Mouse (Mus musculus) heart, embryonic 11.5 days (tissue): Measurements from ENCODE around the gene Trim2. TPM values are rescaled to one million over a fixed set of nuclear protein-coding genes. Genes with fewer than 3 reads are reported as not detected.

Experiments
- ATAC-seq: fragments of 200-750 bp; cut with Nextera tagmentation; replicated peaks from 2 replicates; pipeline ENCODE4 v1.8.0; 2017; ENCODE audit warnings: moderate library complexity; ENCODE audit not compliant: insufficient number of reproducible peaks, low FRiP score, low TSS enrichment
- H3K27ac ChIP-seq: fragments of 300-500 bp; sonication (generic); 2 replicates; pipeline ENCODE4 v1.5.1; 2014; ENCODE audit warnings: mild to moderate bottlenecking, low read depth, low read length
- H3K27me3 ChIP-seq: fragments of 300-500 bp; sonication (generic); 2 replicates; pipeline ENCODE4 v1.6.1; 2014; ENCODE audit warnings: mild to moderate bottlenecking, low read length, mixed read lengths; ENCODE audit not compliant: control insufficient read depth, insufficient read depth
- H3K36me3 ChIP-seq: fragments of 300-500 bp; sonication (generic); 2 replicates; pipeline ENCODE4 v1.6.1; 2014; ENCODE audit warnings: mild to moderate bottlenecking, low read length, moderate library complexity, mixed read lengths; ENCODE audit not compliant: control insufficient read depth, insufficient read depth
- H3K4me1 ChIP-seq: fragments of 300-500 bp; sonication (generic); 2 replicates; pipeline ENCODE4 v1.6.1; 2014; ENCODE audit warnings: low read length; ENCODE audit not compliant: control insufficient read depth, insufficient read depth
- H3K4me2 ChIP-seq: fragments of 300-500 bp; sonication (generic); 2 replicates; pipeline ENCODE4 v1.6.1; 2014; ENCODE audit warnings: mild to moderate bottlenecking, moderate library complexity
- H3K4me3 ChIP-seq: fragments of 300-500 bp; sonication (generic); 2 replicates; pipeline ENCODE4 v1.5.1; 2014; ENCODE audit warnings: low read depth, low read length
- H3K9ac ChIP-seq: fragments of 300-500 bp; sonication (generic); 2 replicates; pipeline ENCODE4 v1.6.1; 2014; ENCODE audit warnings: mild to moderate bottlenecking, low read depth, low read length, moderate library complexity
- H3K9me3 ChIP-seq: fragments of 300-500 bp; sonication (generic); replicated peaks from 2 replicates; pipeline ENCODE4 v1.6.1; 2016; ENCODE audit warnings: low read length; ENCODE audit not compliant: control insufficient read depth
- WGBS: fragments of 180-500 bp; shearing (Covaris S2); extraction: QIAGEN DNeasy Blood & Tissue Kit; methylation state at CpG from one replicate; pipeline ENCODE4 v1.1.7; 2014; ENCODE audit not compliant: insufficient replicate concordance; 5-methylcytosine and 5-hydroxymethylcytosine counted together
- polyA plus RNA-seq: library from polyadenylated mRNA; unstranded; fragments of >200 nt; fragmentation: Nextera tagmentation; extraction: Ambion mirVana; gene quantifications from 2 replicates; pipeline ENCODE4 v1.2.1, GENCODE M21; 2014

Gene Trim2
- polyA plus RNA-seq, 1 experiment from 2014 or later = 8.9 TPM

DNA sequence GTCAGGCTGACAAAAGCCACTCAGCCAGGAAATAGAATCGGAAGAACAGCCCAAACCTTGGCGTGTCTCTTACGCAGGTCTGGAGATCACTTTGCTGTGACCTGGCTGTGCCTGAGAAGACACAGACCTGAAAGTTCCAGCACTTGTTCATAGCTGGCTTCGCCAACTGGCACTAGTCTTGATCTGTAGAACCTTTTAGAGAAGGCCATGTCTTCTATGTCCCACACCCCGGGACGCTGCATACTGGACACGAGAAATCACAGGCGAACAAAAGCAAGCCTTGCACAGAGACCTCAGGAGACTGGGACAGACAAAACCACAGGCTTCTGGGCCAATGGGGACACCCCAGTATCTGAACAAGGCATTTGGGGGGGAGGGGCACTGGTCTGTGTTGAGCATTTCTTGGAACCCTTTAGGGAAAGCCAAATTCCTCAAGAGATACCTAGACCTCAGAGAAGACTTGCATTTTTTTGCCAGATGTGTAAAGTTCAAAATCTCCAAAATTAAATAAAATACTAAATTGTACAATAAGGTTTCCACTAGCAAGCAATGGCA is 3.2 kb downstream of the Trim2 start:
- H3K4me1 ChIP-seq = peaks cover 7% of the 10 kb centered on the region
- H3K36me3 ChIP-seq = no peaks in the 10 kb centered on the region
- H3K4me3 ChIP-seq = no peak overlapping the region
- H3K4me2 ChIP-seq = no peak overlapping the region; the same call in 1 of the 2 replicates
- no peak overlapping the region for H3K27ac ChIP-seq
- H3K27me3 ChIP-seq = peaks cover 51% of the 10 kb centered on the region
- no peak for ATAC-seq
- no peak overlapping the region for H3K9ac ChIP-seq
- H3K9me3 ChIP-seq = 0 out of 2 replicates have a peak, but pooled peaks cover 2% of the 10 kb centered on the region
- 76% methylated on average over 8 of the region's 8 CpGs for whole genome bisulfite sequencing

DNA sequence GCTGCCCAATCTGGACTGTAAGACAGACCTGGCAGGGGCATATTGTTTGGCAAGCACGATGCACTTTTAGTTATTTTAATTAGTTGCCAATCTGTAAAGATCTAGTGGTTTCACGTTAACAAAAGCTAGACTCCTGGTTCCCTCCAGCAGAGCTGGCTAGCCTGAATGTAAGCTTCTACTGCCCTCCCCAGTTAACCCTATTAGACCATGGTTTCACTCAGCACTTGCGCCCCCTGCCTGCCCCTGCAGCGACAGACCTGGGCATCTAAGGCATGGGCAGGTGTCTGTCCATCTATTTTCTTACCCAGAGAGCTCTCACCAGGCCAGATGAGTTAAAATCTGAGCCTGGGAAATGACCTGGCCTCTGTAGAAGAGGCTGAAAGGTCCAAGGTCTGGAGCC is 4.4 kb downstream of the Trim2 start:
- no peak overlapping the region for H3K4me2 ChIP-seq
- H3K27me3 ChIP-seq = peaks cover 51% of the 10 kb centered on the region
- no peak for ATAC-seq
- 9% methylated on average over 4 of the region's 4 CpGs for WGBS
- H3K9ac ChIP-seq = no peak overlapping the region
- peaks cover 7% of the 10 kb centered on the region for H3K4me1 ChIP-seq
- 0 out of 2 replicates have a peak, but pooled peaks cover 2% of the 10 kb centered on the region for H3K9me3 ChIP-seq
- no peak overlapping the region for H3K27ac ChIP-seq
- H3K36me3 ChIP-seq = no peaks in the 10 kb centered on the region
- H3K4me3 ChIP-seq = no peak overlapping the region

DNA sequence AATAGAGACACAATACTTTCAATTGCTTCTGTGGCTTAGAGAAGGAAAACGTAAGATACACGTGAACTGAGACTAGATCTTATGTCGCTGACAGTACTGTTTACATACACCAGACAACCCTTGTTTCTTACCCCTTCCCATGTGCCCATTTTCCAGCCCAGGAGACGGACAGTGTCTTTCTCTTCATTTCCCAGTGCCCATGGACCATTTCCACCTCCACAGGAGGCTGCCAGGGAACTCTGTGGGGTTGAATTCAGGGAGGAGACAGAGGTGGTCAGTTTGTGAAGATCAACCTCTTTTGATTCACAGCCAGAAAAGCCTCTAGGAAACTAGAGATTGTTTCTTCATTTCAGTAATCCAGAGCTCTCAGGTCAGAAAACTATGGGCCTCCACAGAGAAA is 5.0 kb downstream of the Trim2 start:
- H3K9ac ChIP-seq = no peak overlapping the region
- H3K27me3 ChIP-seq = peaks cover 47% of the 10 kb centered on the region
- H3K27ac ChIP-seq = no peak overlapping the region
- WGBS = 76% methylated on average over 4 of the region's 4 CpGs
- no peak overlapping the region for H3K4me3 ChIP-seq
- H3K4me1 ChIP-seq = peaks cover 7% of the 10 kb centered on the region
- no peaks in the 10 kb centered on the region for H3K36me3 ChIP-seq
- no peak overlapping the region for H3K4me2 ChIP-seq
- H3K9me3 ChIP-seq = 0 out of 2 replicates have a peak, but pooled peaks cover 2% of the 10 kb centered on the region
- ATAC-seq = no peak

DNA sequence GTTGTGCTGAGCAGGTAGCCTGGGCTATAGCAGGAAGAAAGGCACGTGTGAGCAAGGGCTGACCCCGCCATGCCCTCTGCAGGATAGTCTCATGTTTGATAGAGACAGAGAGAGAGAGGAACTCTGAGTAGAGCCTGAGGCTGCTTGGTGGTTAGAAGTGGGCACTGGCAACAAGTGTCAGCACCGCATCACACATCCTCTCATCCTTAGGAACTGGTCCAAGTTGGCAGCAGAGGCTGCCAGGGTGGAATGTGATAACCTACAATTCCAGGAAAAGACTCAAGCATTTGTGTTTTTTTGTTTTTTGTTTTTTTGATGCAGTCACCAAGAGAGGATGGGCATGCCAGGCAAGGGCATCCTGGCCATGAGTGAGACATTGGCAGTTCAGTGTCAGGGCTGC is 8.5 kb downstream of the Trim2 start:
- no peak overlapping the region for H3K4me2 ChIP-seq
- H3K9me3 ChIP-seq = no peaks in the 10 kb centered on the region
- H3K4me1 ChIP-seq = no peaks in the 10 kb centered on the region
- no peak overlapping the region for H3K4me3 ChIP-seq
- peaks cover 12% of the 10 kb centered on the region for H3K27me3 ChIP-seq
- no peaks in the 10 kb centered on the region for H3K36me3 ChIP-seq
- no peak for ATAC-seq
- H3K9ac ChIP-seq = no peak overlapping the region
- no peak overlapping the region for H3K27ac ChIP-seq
- WGBS = 52% methylated on average over 3 of the region's 3 CpGs

DNA sequence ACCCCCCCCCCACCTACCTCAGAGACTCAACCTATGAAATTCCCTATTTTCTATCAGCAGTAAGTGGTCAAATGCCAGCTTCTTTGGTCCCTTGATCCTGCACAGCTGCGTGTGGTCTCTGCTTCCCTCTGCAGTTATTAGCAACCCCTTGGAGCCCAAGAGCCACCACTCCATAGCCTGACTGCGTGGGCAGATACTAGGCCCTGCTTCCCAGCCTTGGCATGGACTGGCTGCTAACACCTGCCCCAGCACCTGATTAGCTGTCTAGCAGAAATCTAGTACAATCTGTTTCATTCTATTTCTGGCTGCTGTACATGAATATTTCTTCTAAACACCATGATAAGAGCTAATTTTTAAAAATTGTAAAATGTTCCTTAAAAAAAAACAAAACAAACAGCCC is 10.0 kb downstream of the Trim2 start:
- Histone ChIP-seq H3K27ac (no peak overlapping the region), H3K27me3 (no peaks in the 10 kb centered on the region), H3K9me3 (no peaks in the 10 kb centered on the region), H3K36me3 (no peaks in the 10 kb centered on the region), H3K9ac (no peak overlapping the region), H3K4me1 (no peaks in the 10 kb centered on the region), H3K4me2 (no peak overlapping the region), H3K4me3 (no peak overlapping the region)
- ATAC-seq = no peak
- WGBS = 67% methylated on average over 2 of the region's 2 CpGs

DNA sequence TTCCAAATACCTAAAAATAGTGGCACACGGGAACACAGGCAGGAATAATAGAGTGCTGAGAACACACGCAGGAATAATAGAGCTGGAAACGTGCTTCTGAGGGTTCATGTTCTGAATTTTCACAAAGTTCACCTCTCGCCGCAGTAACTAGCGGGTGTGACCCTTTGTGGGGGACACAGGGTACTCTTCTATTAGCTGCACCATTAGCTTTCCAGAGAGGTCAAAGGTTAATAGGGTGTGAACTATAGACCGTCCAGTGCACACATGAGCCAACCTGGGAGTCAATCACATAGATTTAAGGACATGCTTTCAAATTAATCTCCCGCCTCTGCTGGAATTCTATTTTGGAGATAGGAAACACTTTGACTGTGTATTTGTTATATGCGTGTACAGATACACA is 11.9 kb downstream of the Trim2 start:
- Histone ChIP-seq H3K9ac (no peak overlapping the region), H3K4me3 (no peak overlapping the region), H3K9me3 (no peaks in the 10 kb centered on the region), H3K36me3 (no peaks in the 10 kb centered on the region), H3K27ac (no peak overlapping the region), H3K4me2 (no peak overlapping the region), H3K27me3 (no peaks in the 10 kb centered on the region), H3K4me1 (no peaks in the 10 kb centered on the region)
- WGBS = 79% methylated on average over 9 of the region's 9 CpGs
- ATAC-seq = no peak

DNA sequence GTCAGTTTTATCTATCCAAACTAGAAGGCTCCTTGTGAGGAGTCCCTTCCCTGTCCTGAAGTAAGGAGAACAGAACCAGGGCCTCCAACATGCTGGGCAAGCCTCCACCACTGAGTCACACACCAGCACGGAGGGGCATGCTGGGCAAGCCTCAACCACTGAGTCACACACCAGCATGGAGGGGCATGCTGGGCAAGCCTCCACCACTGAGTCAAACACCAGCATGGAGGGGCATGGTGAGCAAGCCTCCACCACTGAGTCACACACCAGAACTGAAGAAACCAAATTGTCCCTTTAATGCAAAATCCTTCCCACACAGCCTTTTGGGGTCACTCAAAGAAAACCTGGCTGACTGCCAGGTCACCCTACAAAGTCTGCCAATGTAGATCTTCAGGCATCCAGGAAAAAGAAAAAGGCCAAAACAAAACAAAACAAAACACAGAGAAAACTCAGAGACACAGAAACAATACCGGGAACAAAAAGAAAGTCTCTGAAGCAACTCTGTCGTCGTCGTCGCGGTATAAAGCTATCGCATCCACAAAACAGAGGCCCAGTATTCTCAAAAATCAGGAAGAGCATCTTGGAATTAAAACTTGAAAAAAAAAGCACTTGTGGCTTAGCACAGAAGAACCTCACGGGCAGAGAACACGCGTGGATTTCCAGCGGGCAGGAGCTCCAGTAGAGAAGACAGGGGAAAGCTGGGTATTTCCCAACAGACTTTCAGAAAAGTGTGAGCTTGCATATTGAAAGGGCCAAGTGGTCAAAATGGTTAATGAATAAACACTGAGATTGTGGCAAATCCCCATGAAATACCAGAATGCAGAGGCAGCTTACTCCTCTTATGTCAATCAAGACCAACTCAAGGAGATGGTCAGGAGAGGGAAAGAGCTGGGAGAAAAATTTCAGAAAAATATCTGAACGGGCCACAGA is 12.7 kb downstream of the Trim2 start:
- Histone ChIP-seq H3K9ac (no peak overlapping the region), H3K4me1 (no peaks in the 10 kb centered on the region), H3K9me3 (no peaks in the 10 kb centered on the region), H3K4me3 (no peak overlapping the region), H3K4me2 (no peak overlapping the region), H3K27ac (no peak overlapping the region), H3K27me3 (no peaks in the 10 kb centered on the region), H3K36me3 (no peaks in the 10 kb centered on the region)
- 79% methylated on average over 13 of the region's 13 CpGs for WGBS
- no peak for ATAC-seq

DNA sequence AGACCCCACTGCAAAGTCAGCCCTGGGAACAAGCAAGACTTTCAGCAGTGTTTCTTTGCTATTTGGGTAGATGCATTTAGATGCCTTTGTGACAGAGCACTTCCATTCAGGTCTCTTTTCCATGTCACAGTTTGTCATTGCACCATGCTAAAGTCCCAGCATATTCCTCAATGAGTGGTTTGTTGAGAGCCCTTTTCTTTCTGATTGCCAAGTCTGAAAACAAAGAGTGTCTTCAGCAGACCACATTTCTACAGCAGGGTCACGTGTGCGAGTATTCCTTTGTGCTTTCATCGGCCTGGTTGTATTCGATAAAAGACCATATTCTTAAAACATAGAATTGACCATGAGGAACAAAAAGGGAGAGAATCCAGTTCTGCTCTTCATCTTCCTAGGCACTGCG is 14.4 kb downstream of the Trim2 start:
- 80% methylated on average over 5 of the region's 5 CpGs for WGBS
- ATAC-seq = no peak

More for the DNA sequence above, 14.4 kb downstream of the Trim2 start:
- Histone ChIP-seq H3K27me3 (no peaks in the 10 kb centered on the region), H3K9ac (no peak overlapping the region), H3K4me3 (no peak overlapping the region), H3K36me3 (no peaks in the 10 kb centered on the region), H3K27ac (no peak overlapping the region), H3K4me1 (no peaks in the 10 kb centered on the region), H3K4me2 (no peak overlapping the region), H3K9me3 (no peaks in the 10 kb centered on the region)
